Mouse (Mus musculus): ENCODE data around the gene Mad1l1.

DNA sequence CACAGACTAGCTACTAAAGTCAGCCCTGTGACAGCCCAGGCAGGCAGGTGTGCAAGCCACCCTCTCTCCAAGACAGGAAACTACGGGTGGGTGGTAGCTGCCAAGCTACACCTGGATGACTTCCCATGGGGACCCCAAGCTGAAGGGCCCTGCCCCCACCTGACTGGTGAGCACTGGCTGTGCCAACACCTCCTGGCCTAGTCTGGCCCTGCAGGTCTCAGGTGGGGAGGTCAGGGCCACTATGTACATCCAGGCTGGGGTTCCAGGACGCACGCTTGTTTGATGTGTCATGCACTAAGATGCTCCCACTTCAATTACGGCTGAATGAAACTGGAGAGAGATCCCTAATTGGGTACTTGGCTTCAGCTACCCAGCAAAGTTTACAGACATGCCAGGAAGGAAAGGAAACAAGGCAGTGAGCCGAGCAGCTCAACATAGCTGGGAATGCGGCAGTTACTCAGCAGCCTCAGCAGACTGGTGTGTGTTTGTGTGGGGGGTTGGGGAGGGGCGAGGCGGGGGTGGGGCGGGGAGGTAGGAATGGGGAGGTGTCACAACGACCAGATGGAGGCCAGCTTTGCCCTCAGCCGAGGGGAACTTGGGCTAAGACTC lies 239.0 kb downstream of the Mad1l1 start:
- TF ChIP-seq CTCF (IDR thresholded peaks at IDR 0.05; ENCODE audit: insufficient read depth, low read depth, low read length), result no peak
- no peak for TF ChIP-seq POLR2A (IDR thresholded peaks at IDR 0.05; ENCODE audit: insufficient read depth, low read depth, low read length)
